Mouse (Mus musculus) fibroblast of lung, adult 2 months (primary cell): ENCODE data around the gene Gm49405.
A peak's percentile ranks its signal among the peaks of the same experiment; 100 is the strongest.

Experiments
- DNase-seq: peaks from one replicate; pipeline ENCODE4 v3.0.0-alpha.2; 2011; ENCODE audit warnings: low read depth

The Gm49405 gene

GRCm38 (mm10) chr19:3988066-3988465 is 12.4 kb upstream of the Gm49405 start:
- DNase-seq, result no peak

GRCm38 (mm10) chr19:3988750-3989149 is 11.7 kb upstream of the Gm49405 start:
- no peak for DNase-seq

GRCm38 (mm10) chr19:3990804-3991203 is 9.6 kb upstream of the Gm49405 start:
- no peak for DNase-seq

GRCm38 (mm10) chr19:3991562-3991961 is 8.9 kb upstream of the Gm49405 start:
- DNase-seq, result no peak

GRCm38 (mm10) chr19:3991966-3992365 is 8.5 kb upstream of the Gm49405 start:
- no peak for DNase-seq

- no peak for DNase-seq
These were observed 8.0 kb upstream of the Gm49405 start, which contains the start of gene Tbx10 for GRCm38 (mm10) chr19:3992416-3992815. TSS of gene Tbx10 (plus strand) at chr19:3992752.

GRCm38 (mm10) chr19:3994932-3995331 is 5.5 kb upstream of the Gm49405 start:
- no peak for DNase-seq

GRCm38 (mm10) chr19:3995505-3995904 is 4.9 kb upstream of the Gm49405 start:
- DNase-seq, result no peak

GRCm38 (mm10) chr19:3996106-3996505 is 4.3 kb upstream of the Gm49405 start:
- DNase-seq, result no peak

GRCm38 (mm10) chr19:3996747-3997146 is 3.7 kb upstream of the Gm49405 start:
- DNase-seq, result no peak

- no peak for DNase-seq
These were observed 3.2 kb upstream of the Gm49405 start for GRCm38 (mm10) chr19:3997231-3997630.

- DNase-seq, result no peak
These were observed 2.1 kb upstream of the Gm49405 start for GRCm38 (mm10) chr19:3998335-3998734.

- no peak for DNase-seq
These were observed 1.2 kb upstream of the Gm49405 start for GRCm38 (mm10) chr19:3999121-3999730.

- no peak for DNase-seq
These were observed 611 bp downstream of the Gm49405 start for GRCm38 (mm10) chr19:4000949-4001525.

GRCm38 (mm10) chr19:4001752-4002151 is 1.3 kb downstream of the Gm49405 start:
- no peak for DNase-seq

GRCm38 (mm10) chr19:4003112-4003511 is 2.7 kb downstream of the Gm49405 start, which contains the start of gene Doc2g:
TSS of gene Doc2g (plus strand) at chr19:4003313.
- no peak for DNase-seq

- no peak for DNase-seq
These were observed 3.2 kb downstream of the Gm49405 start for GRCm38 (mm10) chr19:4003641-4004040.

- DNase-seq, result no peak
These were observed 3.9 kb downstream of the Gm49405 start for GRCm38 (mm10) chr19:4004331-4004730.

- DNase-seq, result no peak
These were observed 4.7 kb downstream of the Gm49405 start for GRCm38 (mm10) chr19:4005091-4005490.

- no peak for DNase-seq
These were observed 5.5 kb downstream of the Gm49405 start for GRCm38 (mm10) chr19:4005971-4006370.

- no peak for DNase-seq
These were observed 10.7 kb downstream of the Gm49405 start for GRCm38 (mm10) chr19:4011086-4011485.

GRCm38 (mm10) chr19:4012432-4013022 is 12.1 kb downstream of the Gm49405 start, which contains the start of gene Ndufv1:
TSS of gene Ndufv1 (minus strand) at chr19:4012806.
- peak; percentile 99 for DNase-seq

- DNase-seq, result no peak
These were observed 12.6 kb downstream of the Gm49405 start for GRCm38 (mm10) chr19:4013066-4013465.
